Mouse (Mus musculus): ENCODE data around the gene Hspd1.
"Not testable (repeated sequence)": the region's sequence is repeated elsewhere in the genome, so short reads cannot be mapped to it uniquely, and the experiment has no call there.

Hspd1 gene

GRCm38 (mm10) chr1:55087932-55088610 is at the start of gene Hspd1, which contains the start of gene Hspe1:
TSS of gene Hspd1 (minus strand) at chr1:55088243.
TSS of gene Hspe1 (plus strand) at chr1:55088132.
- peak; percentile 98 for DNase-seq (ENCODE audit: low read depth, low spot score)

GRCm38 (mm10) chr1:55135846-55136245 is 47.8 kb upstream of the Hspd1 start:
- no peak for DNase-seq (ENCODE audit: low read depth, low spot score)

GRCm38 (mm10) chr1:55134301-55134700 is 46.3 kb upstream of the Hspd1 start:
- DNase-seq (ENCODE audit: low read depth, low spot score), result no peak

- DNase-seq (ENCODE audit: low read depth, low spot score), result peak; percentile 15
Measured at GRCm38 (mm10) chr1:55133173-55133572, 45.1 kb upstream of the Hspd1 start.

GRCm38 (mm10) chr1:55132308-55132707 is 44.3 kb upstream of the Hspd1 start:
- no peak for DNase-seq (ENCODE audit: low read depth, low spot score)

GRCm38 (mm10) chr1:55131424-55132014 is 43.5 kb upstream of the Hspd1 start:
- peak; percentile 57 for DNase-seq (ENCODE audit: low read depth, low spot score)

GRCm38 (mm10) chr1:55130943-55131401 is 42.9 kb upstream of the Hspd1 start, which contains the start of gene Mob4:
TSS of gene Mob4 (plus strand) at chr1:55131231.
- DNase-seq (ENCODE audit: low read depth, low spot score), result peak; percentile 80

- no peak for DNase-seq (ENCODE audit: low read depth, low spot score)
Measured at GRCm38 (mm10) chr1:55130190-55130916, 42.3 kb upstream of the Hspd1 start.

- no peak for DNase-seq (ENCODE audit: low read depth, low spot score)
Measured at GRCm38 (mm10) chr1:55129716-55130115, 41.7 kb upstream of the Hspd1 start.

GRCm38 (mm10) chr1:55124136-55124535 is 36.1 kb upstream of the Hspd1 start:
- DNase-seq (ENCODE audit: low read depth, low spot score), result not testable (repeated sequence)

- DNase-seq (ENCODE audit: low read depth, low spot score), result no peak
Measured at GRCm38 (mm10) chr1:55123561-55123960, 35.5 kb upstream of the Hspd1 start.

GRCm38 (mm10) chr1:55123046-55123445 is 35.0 kb upstream of the Hspd1 start:
- no peak for DNase-seq (ENCODE audit: low read depth, low spot score)

- no peak for DNase-seq (ENCODE audit: low read depth, low spot score)
Measured at GRCm38 (mm10) chr1:55109066-55109766, 21.2 kb upstream of the Hspd1 start.

GRCm38 (mm10) chr1:55108473-55108872 is 20.4 kb upstream of the Hspd1 start:
- peak; percentile 26 for DNase-seq (ENCODE audit: low read depth, low spot score)

GRCm38 (mm10) chr1:55107644-55108043 is 19.6 kb upstream of the Hspd1 start:
- DNase-seq (ENCODE audit: low read depth, low spot score), result no peak

- no peak for DNase-seq (ENCODE audit: low read depth, low spot score)
Measured at GRCm38 (mm10) chr1:55106919-55107585, 19.0 kb upstream of the Hspd1 start.

GRCm38 (mm10) chr1:55092469-55092868 is 4.4 kb upstream of the Hspd1 start:
- DNase-seq (ENCODE audit: low read depth, low spot score), result no peak

GRCm38 (mm10) chr1:55092056-55092455 is 4.0 kb upstream of the Hspd1 start:
- DNase-seq (ENCODE audit: low read depth, low spot score), result no peak

- peak; percentile 37 for DNase-seq (ENCODE audit: low read depth, low spot score)
Measured at GRCm38 (mm10) chr1:55089498-55090064, 1.5 kb upstream of the Hspd1 start.

GRCm38 (mm10) chr1:55088611-55089497 is 811 bp upstream of the Hspd1 start:
- DNase-seq (ENCODE audit: low read depth, low spot score), result no peak
